Mouse (Mus musculus) liver, embryonic 14.5 days (tissue): Measurements from ENCODE around the gene Rrbp1.
A peak's percentile ranks its signal among the peaks of the same experiment; 100 is the strongest.

ENCODE experiments used
- CTCF ChIP-seq: IDR thresholded peaks from 2 replicates; pipeline ENCODE4 v1.5.1; 2016; ENCODE audit warnings: antibody characterized with exemption, low read depth, control low read depth
- EP300 ChIP-seq: IDR thresholded peaks from 2 replicates; pipeline ENCODE4 v1.6.1; 2016; ENCODE audit warnings: antibody characterized with exemption, low read depth

GRCm38 (mm10) chr2:143917622-143918021 is 93.4 kb downstream of the Rrbp1 start:
- TF ChIP-seq CTCF (no peak), EP300 (peak; percentile 42; the same call in 1 of the 2 replicates)
